Mouse (Mus musculus) neural tube, embryonic 12.5 days (tissue): ENCODE measurements around the gene Hlx. TPM values are rescaled to one million over a fixed set of nuclear protein-coding genes. Genes with fewer than 3 reads are reported as not detected.

Experiments used
- ATAC-seq: fragments of 200-750 bp; cut with Nextera tagmentation; 2 replicates; pipeline ENCODE4 v1.8.0; 2017; ENCODE audit warnings: low read depth, mild to moderate bottlenecking, moderate TSS enrichment, moderate library complexity; ENCODE audit not compliant: low FRiP score
- H3K27ac ChIP-seq: fragments of 300-500 bp; sonication (generic); 2 replicates; pipeline ENCODE4 v1.5.1; 2016
- H3K27me3 ChIP-seq: fragments of 300-500 bp; sonication (generic); replicated peaks from 2 replicates; pipeline ENCODE4 v1.6.1; 2016; ENCODE audit warnings: mild to moderate bottlenecking
- H3K36me3 ChIP-seq: fragments of 300-500 bp; sonication (generic); 2 replicates; pipeline ENCODE4 v1.6.1; 2016; ENCODE audit warnings: mild to moderate bottlenecking
- H3K4me1 ChIP-seq: fragments of 300-500 bp; sonication (generic); 2 replicates; pipeline ENCODE4 v1.6.1; 2016
- H3K4me2 ChIP-seq: fragments of 300-500 bp; sonication (generic); replicated peaks from 2 replicates; pipeline ENCODE4 v1.6.1; 2016; ENCODE audit warnings: mild to moderate bottlenecking
- H3K4me3 ChIP-seq: fragments of 300-500 bp; sonication (generic); 2 replicates; pipeline ENCODE4 v1.5.1; 2016
- H3K9ac ChIP-seq: fragments of 300-500 bp; sonication (generic); 2 replicates; pipeline ENCODE4 v1.6.1; 2016; ENCODE audit warnings: mild to moderate bottlenecking
- H3K9me3 ChIP-seq: fragments of 300-500 bp; sonication (generic); 2 replicates; pipeline ENCODE4 v1.6.1; 2016; ENCODE audit warnings: mild to moderate bottlenecking
- WGBS: fragments of 180-500 bp; shearing (Covaris S2); methylation state at CpG from one replicate; pipeline ENCODE4 v1.1.7; 2016; 5-methylcytosine and 5-hydroxymethylcytosine counted together
- polyA plus RNA-seq: library from polyadenylated mRNA; unstranded; fragments of >200 nt; fragmentation: Nextera tagmentation; extraction: Ambion mirVana; gene quantifications from 2 replicates; pipeline ENCODE4 v1.2.1, GENCODE M21; 2016

The Hlx gene
- polyA plus RNA-seq, 1 experiment from 2014 or later = 13.0 TPM

GRCm38 (mm10) chr1:184692204-184692904 is 40.1 kb downstream of the Hlx start:
- no peak overlapping the region for H3K4me3 ChIP-seq
- no peaks in the 10 kb centered on the region for H3K27me3 ChIP-seq
- ATAC-seq = peak; percentile 58; the same call in 1 of the 2 replicates
- WGBS = 51% methylated on average over 10 of the region's 10 CpGs
- H3K4me2 ChIP-seq = 0 out of 2 replicates have a peak overlapping the region, but pooled peaks have one; percentile 7
- no peaks in the 10 kb centered on the region for H3K9me3 ChIP-seq
- no peaks in the 10 kb centered on the region for H3K36me3 ChIP-seq
- H3K9ac ChIP-seq = no peak overlapping the region
- H3K27ac ChIP-seq = no peak overlapping the region
- H3K4me1 ChIP-seq = peaks cover 6% of the 10 kb centered on the region; the same call in 1 of the 2 replicates

- H3K27ac ChIP-seq = no peak overlapping the region
- H3K9me3 ChIP-seq = no peaks in the 10 kb centered on the region
- no peak overlapping the region for H3K4me3 ChIP-seq
- peaks cover 6% of the 10 kb centered on the region; the same call in 1 of the 2 replicates for H3K4me1 ChIP-seq
- no peak for ATAC-seq
- 86% methylated on average over 8 of the region's 8 CpGs for WGBS
- no peak overlapping the region for H3K4me2 ChIP-seq
- H3K27me3 ChIP-seq = no peaks in the 10 kb centered on the region
- no peak overlapping the region for H3K9ac ChIP-seq
- H3K36me3 ChIP-seq = no peaks in the 10 kb centered on the region
Observed at GRCm38 (mm10) chr1:184691240-184691639, 41.2 kb downstream of the Hlx start.

GRCm38 (mm10) chr1:184688026-184688425 is 44.4 kb downstream of the Hlx start:
- Histone ChIP-seq H3K9me3 (no peaks in the 10 kb centered on the region), H3K27me3 (no peaks in the 10 kb centered on the region), H3K9ac (no peak overlapping the region), H3K27ac (no peak overlapping the region), H3K4me1 (peaks cover 6% of the 10 kb centered on the region; the same call in 1 of the 2 replicates), H3K36me3 (no peaks in the 10 kb centered on the region), H3K4me2 (no peak overlapping the region), H3K4me3 (no peak overlapping the region)
- WGBS = 83% methylated on average over 7 of the region's 7 CpGs
- ATAC-seq = no peak

- H3K36me3 ChIP-seq = no peaks in the 10 kb centered on the region
- no peak for ATAC-seq
- H3K4me2 ChIP-seq = no peak overlapping the region
Observed at GRCm38 (mm10) chr1:184687512-184687911, 44.9 kb downstream of the Hlx start.

GRCm38 (mm10) chr1:184683541-184683940 is 48.9 kb downstream of the Hlx start:
- no peaks in the 10 kb centered on the region for H3K36me3 ChIP-seq
- ATAC-seq = no peak
- 79% methylated on average over 6 of the region's 6 CpGs for WGBS
- no peaks in the 10 kb centered on the region for H3K27me3 ChIP-seq
- no peak overlapping the region for H3K4me3 ChIP-seq
- H3K4me1 ChIP-seq = no peaks in the 10 kb centered on the region
- no peak overlapping the region for H3K9ac ChIP-seq
- H3K27ac ChIP-seq = no peak overlapping the region
- H3K4me2 ChIP-seq = no peak overlapping the region
- no peaks in the 10 kb centered on the region for H3K9me3 ChIP-seq

More at GRCm38 (mm10) chr1:184687512-184687911, 44.9 kb downstream of the Hlx start:
- Histone ChIP-seq H3K27ac (no peak overlapping the region), H3K4me3 (no peak overlapping the region), H3K27me3 (no peaks in the 10 kb centered on the region), H3K9me3 (no peaks in the 10 kb centered on the region), H3K9ac (no peak overlapping the region), H3K4me1 (peaks cover 2% of the 10 kb centered on the region; the same call in 1 of the 2 replicates)
- 74% methylated on average over 4 of the region's 4 CpGs for WGBS

- H3K4me3 ChIP-seq = no peak overlapping the region
- H3K27ac ChIP-seq = no peak overlapping the region
- no peak for ATAC-seq
- no peaks in the 10 kb centered on the region for H3K4me1 ChIP-seq
- 73% methylated on average over 8 of the region's 8 CpGs for WGBS
- no peaks in the 10 kb centered on the region for H3K27me3 ChIP-seq
- no peaks in the 10 kb centered on the region for H3K9me3 ChIP-seq
- H3K36me3 ChIP-seq = no peaks in the 10 kb centered on the region
- no peak overlapping the region for H3K9ac ChIP-seq
- no peak overlapping the region for H3K4me2 ChIP-seq
Observed at GRCm38 (mm10) chr1:184679416-184679965, 52.9 kb downstream of the Hlx start.

- Histone ChIP-seq H3K4me3 (no peak overlapping the region), H3K36me3 (no peaks in the 10 kb centered on the region), H3K27me3 (no peaks in the 10 kb centered on the region), H3K9ac (no peak overlapping the region), H3K4me2 (no peak overlapping the region), H3K27ac (no peak overlapping the region), H3K9me3 (no peaks in the 10 kb centered on the region), H3K4me1 (no peaks in the 10 kb centered on the region)
- 60% methylated on average over 2 of the region's 2 CpGs for WGBS
- no peak for ATAC-seq
Observed at GRCm38 (mm10) chr1:184677641-184678040, 54.8 kb downstream of the Hlx start.

Other genes starting within 250 kb of the Hlx start
- gene Marc1, start 78.7 kb upstream of the Hlx start, polyA plus RNA-seq = 0.25 and 0.32 TPM in 2 replicates
- gene Marc2, start 113.8 kb upstream of the Hlx start, polyA plus RNA-seq = 99.0 and 107 TPM in 2 replicates
- gene C130074G19Rik, start 150.6 kb upstream of the Hlx start, polyA plus RNA-seq = 1.1 and 1.2 TPM in 2 replicates